Mouse (Mus musculus) spleen, postnatal 10 days (tissue): Measurements from ENCODE around the gene Adcy2.

Source experiments
- DNase-seq, 2 experiments: peaks; one replicate each; pipeline ENCODE4 v3.0.0; 2021 to 2022; ENCODE audit warnings: low spot score in 2 of 2

The Adcy2 gene

DNA sequence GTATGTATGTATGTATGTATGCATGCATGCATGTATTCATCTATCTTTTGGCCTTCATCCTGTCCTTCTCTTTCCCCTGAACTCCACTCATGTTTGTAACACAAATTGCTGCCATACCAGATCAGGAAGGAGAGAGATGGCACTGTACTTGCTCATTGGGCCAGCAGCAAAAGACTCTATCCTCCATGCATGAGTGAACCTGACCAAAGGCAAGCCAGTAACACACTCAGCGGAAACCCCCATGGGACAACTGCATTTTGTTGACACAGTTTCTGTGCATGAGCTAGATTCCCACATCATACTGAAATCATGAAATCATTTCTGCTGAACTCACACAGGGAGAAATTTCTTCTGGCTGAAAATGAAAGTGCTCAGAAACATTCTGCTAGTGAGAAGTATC, 172.9 kb downstream of the Adcy2 start:
- no peak for DNase-seq

DNA sequence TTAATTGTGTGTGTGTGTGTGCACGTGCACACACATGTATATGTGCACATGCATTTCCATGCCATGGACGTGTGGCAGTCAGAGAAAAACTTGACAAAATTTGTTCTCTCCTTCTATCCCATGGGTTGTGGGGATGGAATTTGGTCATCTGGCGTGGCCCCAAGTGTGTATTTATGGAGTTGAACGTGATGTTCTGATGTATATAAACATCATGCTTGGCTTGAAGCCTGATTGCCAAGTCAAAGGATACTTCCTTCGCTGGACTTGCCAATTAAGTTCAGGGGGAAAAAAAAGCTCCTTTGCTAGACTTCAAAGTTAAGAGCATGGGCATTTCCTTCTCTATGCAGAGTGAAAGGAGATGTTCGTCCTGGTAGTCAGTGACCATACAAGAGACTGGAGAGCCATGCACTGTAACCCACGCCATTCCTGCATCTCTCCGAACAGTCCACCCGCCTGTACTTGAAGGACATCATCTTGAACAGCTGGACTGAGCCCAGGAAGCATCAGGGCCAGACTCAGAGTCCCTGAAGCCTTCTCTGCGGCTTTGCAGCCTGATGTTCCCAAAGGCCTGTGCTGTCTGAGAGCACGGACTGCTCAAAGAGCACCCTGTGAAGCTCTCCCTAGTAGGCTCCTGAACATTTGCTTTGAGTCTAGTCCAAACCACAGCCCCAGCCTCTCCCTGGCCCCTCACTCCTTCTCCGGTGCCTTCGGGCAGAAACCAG, 178.3 kb downstream of the Adcy2 start:
- no peak for DNase-seq

DNA sequence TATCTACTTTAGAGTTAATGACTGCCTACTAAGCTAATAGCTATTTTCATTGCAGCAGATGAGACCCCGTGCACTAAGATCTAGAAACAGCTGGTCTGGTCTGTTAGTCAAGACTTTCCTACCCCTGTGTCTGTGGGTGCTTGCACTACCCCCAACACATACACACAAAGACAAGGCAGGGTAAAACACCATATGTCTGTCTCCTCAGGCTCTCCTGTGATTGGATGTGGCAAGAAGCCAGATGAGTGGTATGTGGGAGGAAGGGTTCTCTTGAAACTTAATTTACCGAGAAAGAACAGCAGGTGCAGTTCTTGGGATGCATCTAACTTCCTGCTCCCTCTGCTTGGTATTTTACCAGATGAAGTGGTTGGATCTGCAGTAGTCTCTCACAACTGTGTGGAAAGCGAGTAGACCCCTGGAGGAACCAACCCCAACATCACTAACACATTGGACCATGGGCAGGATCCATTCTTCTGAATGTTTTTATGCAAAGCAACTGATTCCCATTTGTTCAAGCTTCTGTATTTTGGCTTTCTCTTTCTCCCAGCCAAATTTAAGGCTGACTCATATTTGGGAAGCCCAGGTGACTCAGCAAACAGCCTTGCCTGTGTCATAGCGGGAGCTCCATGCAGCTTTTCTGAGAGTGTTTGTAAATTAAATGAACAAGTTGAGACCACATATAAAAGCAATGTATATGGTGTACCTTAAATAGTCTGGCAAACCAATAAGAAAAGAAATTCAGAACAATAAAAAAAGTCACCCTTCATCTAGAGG, 183.4 kb downstream of the Adcy2 start:
- no peak for DNase-seq

DNA sequence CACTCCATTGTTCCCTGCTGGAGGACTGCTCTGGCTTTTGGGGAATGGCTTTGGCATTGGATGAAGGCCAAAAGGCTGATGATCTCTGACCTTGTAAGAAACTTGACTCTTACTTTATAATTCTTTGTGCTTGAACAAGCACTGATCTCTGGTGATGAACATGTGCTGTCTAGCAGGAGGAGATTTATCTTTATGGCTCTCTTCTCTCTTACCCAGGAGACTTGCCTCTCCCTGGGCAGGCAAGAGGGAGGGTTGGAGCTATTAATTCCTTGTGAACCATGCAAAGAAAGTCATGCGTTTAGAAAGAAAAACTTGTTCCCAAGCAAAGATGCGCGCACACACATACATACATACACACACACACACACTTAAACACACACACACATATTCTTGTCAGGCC, 188.2 kb downstream of the Adcy2 start:
- DNase-seq, result no peak

DNA sequence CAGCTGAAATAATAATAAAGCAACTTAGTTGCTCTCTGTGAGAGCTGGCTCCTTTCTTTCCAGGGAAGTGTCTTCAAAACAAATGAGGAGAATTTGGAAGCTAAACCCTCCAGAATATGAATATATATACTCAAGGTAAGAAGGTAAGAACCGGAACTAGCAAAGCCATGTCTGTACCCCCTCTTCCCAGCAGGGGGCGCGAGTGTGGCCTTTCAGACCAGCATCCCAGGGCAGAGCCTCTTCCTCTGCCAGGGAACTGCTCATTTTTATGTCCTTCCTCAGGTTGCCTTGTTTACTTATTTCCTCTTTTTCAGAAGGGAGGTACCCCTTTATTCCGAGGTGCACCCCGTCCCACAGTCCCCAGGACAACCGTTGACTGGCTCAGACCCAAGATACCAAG, 199.6 kb downstream of the Adcy2 start:
- no peak for DNase-seq

DNA sequence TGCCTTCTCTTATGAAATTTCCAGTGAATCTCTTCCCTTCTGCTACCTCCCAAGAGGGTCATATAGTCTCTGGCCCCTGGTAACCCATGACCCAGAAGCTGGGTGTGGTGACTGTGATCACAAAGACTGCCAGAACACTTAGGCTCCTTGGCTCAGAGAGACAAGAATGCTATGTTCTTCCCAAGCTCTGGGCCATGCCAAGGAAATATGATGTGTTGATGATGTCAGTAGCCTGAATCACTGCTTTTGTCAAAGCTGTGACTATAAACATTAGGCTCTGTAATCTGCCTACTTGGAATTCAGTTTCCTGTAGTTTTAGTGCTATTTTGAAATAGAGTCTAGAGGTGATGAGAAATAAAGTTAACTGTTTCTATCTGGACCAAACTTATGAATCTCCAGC, 206.1 kb downstream of the Adcy2 start:
- DNase-seq, result no peak

DNA sequence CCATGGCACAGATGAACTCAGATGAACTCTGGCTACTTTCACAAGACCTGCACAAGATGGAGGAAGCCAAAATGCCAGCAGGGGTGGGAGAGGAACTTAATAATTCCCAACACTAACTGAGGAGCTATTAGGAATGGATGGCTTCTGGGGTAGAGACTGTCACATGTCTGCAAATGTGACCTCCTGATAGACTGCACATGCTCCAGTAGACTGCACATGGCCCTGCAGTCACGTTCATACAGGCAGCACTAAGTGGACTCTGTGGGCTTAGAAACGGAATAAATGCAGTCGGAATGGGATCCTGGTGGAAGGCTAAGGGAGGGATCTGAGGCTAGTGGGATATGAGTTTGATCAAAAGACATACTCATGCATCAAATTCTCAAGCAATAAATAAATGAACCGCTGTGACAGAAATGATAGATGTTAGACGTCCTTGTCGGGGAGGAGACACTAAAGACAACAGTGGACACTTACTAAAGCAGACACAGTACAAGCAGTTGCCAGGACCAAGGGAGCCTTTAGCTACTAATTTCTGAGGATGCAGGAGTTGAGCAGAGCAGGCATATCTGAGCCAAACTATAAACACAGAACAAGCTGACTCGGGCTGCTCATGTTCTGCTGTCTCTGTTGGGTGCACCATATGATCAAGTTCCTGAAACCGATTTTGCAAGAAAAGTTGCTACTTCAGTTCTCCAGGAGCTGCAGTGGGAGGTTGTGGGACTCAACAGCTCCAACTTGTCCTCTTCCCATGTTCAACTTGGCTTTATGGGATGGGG, 211.9 kb downstream of the Adcy2 start:
- DNase-seq, result no peak

DNA sequence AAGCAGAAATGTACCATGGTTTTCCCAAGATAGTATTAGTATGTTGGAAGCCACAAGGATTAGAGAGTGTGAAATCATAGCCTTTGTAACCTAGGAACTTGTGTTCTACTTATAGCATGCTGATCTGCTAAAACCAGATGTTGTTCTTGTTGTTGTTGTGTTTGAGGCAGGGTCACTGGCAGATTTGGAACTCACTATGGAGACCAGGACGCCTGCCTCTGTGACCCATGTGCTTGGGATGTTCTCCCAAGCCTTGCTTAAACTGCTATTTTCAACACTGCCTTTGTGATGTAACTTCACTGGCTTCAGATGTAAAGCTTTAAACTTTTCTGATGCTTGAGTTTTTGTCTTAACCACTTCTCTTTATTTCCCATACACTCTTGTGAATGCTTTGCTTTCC, 216.2 kb downstream of the Adcy2 start:
- DNase-seq, result no peak

DNA sequence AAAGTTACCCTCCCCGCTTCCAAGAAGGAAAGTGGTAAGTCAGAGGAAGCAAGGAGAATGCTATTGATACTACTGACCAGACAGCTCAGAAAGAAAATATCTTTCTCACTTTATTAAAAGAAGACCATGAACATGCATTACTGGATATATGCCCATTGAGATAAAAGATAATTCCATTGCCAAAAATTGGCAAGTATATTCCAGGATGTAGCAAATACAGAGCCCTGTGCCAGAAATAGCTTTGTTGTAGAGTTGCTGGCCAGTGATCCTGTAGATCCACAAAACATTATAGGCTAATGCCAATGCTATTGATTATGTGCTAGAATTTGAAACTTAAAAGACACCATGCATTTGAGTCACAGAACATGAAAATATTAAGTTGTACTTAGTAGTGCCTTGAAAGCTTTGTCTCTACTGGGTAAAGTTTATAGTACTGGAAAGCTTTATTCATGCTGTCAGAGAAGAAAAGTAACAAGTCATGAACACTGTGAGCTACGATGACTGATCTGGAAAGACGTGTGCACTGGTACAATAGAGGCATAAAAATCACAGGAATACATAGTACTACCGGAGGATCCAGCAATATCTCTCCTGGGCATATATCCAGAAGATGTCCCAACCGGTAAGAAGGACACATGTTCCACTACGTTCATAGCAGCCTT, 221.2 kb downstream of the Adcy2 start:
- no peak for DNase-seq

DNA sequence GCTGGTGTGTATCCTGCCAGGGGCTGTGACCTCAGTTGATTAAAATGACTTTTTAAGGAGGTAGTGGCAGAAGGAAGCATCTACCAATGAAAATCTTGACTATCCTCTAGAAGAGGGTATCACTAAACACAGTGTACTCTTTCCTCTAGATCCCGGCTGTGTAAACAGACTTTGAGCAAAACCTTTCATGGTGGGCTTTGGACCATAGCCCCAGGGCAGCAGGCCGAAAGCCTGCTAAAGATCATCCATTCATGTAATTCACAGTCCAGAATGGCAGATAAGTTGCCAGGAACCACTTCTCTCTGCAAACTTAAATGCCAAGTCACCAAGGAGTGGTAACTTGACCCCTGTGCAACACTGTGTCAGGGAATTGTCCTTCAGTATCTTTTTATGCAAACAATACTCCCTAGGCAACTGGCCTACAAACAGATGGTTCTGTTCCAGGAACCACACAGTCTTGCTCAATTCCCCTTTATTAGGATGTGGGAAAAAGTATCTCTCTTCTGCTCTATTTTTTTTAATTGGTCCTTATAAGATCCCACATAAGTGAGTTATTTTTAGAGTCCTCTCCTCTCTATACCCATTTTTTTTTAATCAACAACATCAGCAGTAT, 225.6 kb downstream of the Adcy2 start:
- no peak for DNase-seq

DNA sequence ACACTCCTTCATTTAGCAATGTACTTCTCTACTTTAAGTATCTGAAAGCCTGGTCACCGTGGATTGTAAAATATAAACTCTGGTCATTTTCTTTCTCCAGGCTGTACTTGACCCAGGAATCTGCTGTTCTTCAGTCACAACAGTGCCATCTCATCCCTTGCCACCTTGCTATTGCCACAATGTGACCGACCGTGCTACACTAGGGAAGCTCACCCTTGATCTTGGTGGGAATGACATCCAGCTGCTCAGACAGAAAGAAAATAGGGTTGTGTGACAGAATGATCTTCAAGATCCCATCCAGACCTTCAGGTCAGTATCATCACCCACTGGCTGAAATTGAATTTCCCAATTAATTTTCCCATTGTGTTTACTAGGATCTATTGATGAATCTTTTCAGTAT, 230.8 kb downstream of the Adcy2 start:
- DNase-seq, result no peak

DNA sequence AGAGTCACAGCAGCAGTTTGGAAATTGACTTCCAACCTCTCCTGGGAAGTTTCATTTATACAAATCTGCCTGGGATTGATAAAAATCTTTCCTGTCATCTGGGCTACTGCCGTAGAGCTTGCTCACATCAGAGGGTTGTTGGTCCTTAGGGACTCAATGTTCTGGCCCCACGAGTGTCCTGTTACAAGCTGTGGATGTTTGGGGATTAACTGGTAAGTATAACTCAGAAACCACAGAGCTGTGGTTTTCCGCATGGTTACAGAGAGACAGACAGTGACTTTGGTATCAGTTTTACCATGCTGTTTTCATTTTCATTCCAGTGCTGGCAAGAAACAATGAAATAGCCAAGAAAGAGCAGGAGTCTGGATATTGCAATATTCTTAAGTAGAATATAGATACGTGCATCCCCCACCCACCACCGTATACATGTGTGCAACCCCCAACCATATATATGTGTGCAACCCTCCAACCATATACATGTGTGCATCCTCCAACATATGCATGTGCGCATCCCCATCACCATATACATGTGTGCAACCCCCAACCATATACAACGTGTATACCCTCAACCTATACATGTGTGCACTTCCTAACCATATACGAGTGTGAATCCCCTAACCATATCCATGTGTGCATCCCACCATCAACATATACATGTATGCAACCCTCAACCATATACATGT, 233.3 kb downstream of the Adcy2 start:
- DNase-seq, result no peak

DNA sequence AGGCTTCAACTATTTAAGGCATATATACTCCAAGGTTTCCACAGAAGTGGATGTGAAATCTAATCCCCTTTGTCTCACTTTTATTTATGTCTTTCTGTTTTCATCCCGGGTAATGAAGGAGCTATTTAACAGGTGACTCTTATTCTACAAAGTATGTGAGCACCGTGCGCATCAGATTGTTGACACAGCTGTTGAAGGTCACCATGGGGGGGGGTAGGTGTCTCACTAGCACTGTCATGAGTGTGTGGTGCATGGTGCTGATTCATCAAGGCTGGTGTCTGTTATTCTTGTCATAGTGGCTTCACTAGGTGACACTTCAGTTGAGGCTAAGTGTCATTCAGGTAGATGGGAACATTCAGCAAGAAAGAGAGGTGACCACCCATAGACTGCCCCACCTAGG, 234.7 kb downstream of the Adcy2 start:
- no peak for DNase-seq

DNA sequence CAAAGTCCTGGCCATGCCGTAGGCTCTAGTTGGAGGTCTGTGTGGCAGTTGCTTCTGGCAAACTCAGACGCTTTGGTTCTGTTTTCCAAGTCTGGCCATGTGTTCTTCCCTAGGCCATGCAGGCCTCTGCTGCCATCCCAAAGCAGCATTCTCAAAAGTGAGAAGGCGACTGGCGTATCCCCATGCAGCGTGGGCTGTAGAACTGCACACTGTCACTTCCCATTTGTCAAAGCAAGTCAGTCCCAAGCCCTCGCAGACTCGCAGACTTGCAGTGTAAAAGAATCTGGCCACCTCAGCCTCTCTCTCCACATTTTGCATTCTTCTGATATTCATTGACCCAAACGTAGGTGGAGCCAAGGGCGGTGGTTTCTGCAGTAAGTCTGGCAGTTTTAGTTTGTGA, 249.5 kb downstream of the Adcy2 start:
- no peak for DNase-seq

DNA sequence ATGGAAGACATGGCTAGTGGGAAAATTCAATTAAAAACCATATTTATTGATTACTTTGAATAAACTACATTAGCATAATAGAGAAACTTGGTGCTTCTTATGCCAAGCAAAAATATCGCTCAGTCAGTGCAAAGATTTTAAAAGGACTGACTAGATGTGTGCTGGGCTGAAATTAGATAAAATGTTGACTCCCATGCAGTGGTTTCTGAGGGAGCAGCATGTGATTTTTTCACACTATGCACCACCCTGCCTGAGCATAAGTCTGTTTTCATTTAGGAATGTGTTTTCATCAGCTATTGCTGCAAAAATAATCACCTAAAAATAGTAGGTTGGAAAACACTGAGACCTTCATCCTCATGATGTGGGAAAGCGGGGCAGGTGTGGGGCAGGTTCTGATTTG, 250.0 kb downstream of the Adcy2 start:
- no peak for DNase-seq

DNA sequence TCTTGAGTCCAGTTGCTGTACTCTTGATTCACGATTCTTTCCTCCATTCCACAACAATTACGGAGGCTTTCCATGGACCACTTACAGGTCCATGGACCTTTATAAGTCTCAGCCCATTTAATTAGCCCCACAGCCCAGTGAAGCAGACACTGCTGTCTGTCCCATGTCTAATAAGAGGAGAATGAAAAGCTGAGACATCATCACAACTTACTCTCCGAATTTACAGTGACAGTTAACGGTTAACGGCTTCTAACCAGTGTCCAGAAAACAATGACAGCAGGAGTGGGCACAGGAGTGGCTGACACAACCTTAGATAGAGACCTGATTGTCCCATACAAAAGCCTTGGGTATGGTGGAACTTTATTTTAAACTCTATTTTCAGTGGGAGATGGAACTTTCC, 253.9 kb downstream of the Adcy2 start:
- no peak for DNase-seq

DNA sequence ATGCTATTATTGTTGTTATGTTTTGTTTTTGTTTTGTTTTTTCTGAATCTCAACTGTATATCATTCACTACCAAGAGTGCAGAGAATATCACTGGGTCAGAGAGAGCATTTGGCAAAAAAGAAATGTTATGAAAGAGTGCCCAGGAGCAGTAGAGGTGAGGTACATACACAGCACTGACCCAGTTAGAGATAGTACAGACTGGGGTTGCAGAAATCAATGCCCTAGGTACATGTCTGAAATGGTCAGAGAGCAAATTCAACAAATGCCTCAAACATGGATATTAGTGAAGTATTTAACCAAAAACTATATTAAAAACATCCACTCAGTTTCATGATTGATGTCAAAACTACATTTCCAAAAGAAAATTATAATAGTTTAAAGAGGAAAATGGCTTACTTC, 286.7 kb downstream of the Adcy2 start:
- no peak for DNase-seq

DNA sequence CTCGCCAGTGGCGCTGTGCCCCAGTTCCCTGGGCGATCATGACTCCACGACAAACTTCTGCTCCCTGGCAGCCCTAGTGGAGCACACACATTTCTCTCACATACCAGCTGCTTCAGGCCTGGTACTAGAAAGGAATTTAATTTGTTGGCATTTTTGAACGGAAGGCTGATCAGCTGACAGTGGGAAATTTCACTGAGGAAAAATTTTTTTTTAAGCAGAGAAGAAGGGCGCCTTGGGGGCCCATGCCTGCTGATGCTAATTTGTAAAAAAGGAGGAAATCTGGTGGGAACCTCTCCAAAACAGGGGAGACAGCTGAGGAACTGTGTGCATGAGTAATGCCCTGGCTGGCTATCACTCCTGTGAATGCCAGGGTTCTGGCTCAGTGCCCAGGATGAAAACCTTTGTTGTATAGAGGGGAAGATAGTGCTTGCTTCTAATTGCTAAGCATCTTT, 292.0 kb downstream of the Adcy2 start:
- DNase-seq, result no peak

DNA sequence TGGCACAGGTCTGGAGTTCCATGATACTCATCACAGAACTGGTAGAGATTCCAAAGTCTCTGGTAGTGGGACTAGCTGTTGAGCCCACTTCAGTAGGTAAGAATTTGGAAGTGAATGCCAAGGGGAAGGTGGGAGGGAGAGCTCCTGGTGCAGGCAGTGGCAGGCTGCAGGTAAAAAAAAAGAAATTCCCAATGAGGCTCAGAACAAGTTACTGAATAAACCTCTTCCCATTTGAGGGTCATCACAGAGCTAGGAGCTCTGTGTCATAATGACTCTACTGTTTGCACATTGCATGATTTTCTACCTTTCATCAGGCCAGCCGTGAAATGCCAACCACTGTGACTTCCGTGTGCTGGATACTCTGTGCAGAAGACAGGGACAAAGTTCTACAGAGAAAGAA, 314.4 kb downstream of the Adcy2 start:
- DNase-seq, result no peak

DNA sequence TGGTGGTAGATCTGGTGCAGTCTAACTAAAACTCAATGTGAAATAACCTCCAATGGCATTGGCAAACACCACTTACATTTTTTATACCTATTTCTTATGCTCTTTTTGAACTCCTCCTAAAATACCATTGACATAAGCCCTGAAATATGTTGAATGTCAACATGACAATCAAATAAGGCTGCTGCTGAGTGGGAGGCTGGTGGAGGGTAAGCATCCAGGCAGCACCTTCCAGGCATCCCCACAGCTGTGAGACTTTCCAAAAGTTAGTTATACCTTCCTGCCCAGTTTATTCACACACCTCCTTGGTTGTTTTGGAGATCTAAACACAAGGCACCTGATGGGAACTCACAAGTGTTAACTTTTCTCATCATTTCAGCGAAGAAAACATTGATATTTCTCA, 318.9 kb downstream of the Adcy2 start:
- no peak for DNase-seq

DNA sequence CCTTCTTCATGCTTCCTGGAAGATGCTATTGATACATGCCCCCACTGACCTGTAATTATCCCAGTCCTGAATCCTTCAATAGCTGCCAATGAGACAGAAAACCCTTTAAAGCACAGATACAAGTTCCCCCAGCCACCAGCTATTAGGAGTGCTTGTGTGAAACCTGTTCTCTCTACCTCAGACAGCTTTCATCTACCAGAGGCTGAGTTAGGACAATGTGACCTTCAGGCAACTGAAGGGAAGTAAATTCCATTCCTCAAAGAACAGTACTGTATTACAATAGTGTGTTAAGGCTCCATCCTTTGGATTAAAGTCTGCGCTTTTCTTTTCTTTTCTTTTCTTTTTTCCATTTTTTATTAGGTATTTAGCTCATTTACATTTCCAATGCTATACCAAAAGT, 356.6 kb downstream of the Adcy2 start:
- no peak for DNase-seq
